Mouse (Mus musculus) bone marrow, adult 2 months (tissue): ENCODE results near the gene Bend7.

Experiments
- CTCF ChIP-seq: fragments of 200-500 bp; IDR thresholded peaks from 2 replicates; pipeline ENCODE4 v1.5.1; 2011; ENCODE audit warnings: low read length, control low read depth; ENCODE audit not compliant: control insufficient read depth, insufficient read depth
- POLR2A ChIP-seq: fragments of 200-500 bp; IDR thresholded peaks from 2 replicates; pipeline ENCODE4 v1.6.1; 2011; ENCODE audit warnings: low read depth, mild to moderate bottlenecking, control low read depth, low read length, borderline replicate concordance; ENCODE audit not compliant: control insufficient read depth

- no peak for TF ChIP-seq CTCF
- no peak for TF ChIP-seq POLR2A
Observed at GRCm38 (mm10) chr2:4760741-4761140, 43.1 kb downstream of the Bend7 start.
